Mouse (Mus musculus) stomach, postnatal 0 days (tissue): ENCODE results near the gene Gse1. TPM values are rescaled to one million over a fixed set of nuclear protein-coding genes. Genes with fewer than 3 reads are reported as not detected.
A peak's percentile ranks its signal among the peaks of the same experiment; 100 is the strongest.

ENCODE experiments used
- ATAC-seq: fragments of 200-750 bp; cut with Nextera tagmentation; 2 replicates; pipeline ENCODE4 v1.8.0; 2017; ENCODE audit not compliant: low FRiP score, low TSS enrichment
- DNase-seq: peaks from one replicate; pipeline ENCODE4 v3.0.0-alpha.2; 2016; ENCODE audit warnings: low spot score
- H3K27ac ChIP-seq: fragments of 300-500 bp; sonication (generic); replicated peaks from 2 replicates; pipeline ENCODE4 v1.5.1; 2014; ENCODE audit warnings: mild to moderate bottlenecking, control low read depth
- H3K27me3 ChIP-seq: fragments of 300-500 bp; sonication (generic); 2 replicates; pipeline ENCODE4 v1.6.1; 2014; ENCODE audit warnings: low read length; ENCODE audit not compliant: control insufficient read depth, insufficient read depth
- H3K36me3 ChIP-seq: fragments of 300-500 bp; sonication (generic); 2 replicates; pipeline ENCODE4 v1.6.1; 2014; ENCODE audit warnings: low read length, mixed read lengths; ENCODE audit not compliant: control insufficient read depth, insufficient read depth
- H3K4me1 ChIP-seq: fragments of 300-500 bp; sonication (generic); replicated peaks from 2 replicates; pipeline ENCODE4 v1.6.1; 2014; ENCODE audit warnings: antibody characterized with exemption; ENCODE audit not compliant: control insufficient read depth, insufficient read depth
- H3K4me2 ChIP-seq: fragments of 300-500 bp; sonication (generic); replicated peaks from 2 replicates; pipeline ENCODE4 v1.6.1; 2014; ENCODE audit warnings: low read depth, mild to moderate bottlenecking, control low read depth, moderate library complexity
- H3K4me3 ChIP-seq: fragments of 300-500 bp; sonication (generic); 2 replicates; pipeline ENCODE4 v1.5.1; 2014; ENCODE audit warnings: low read depth, low read length, control low read depth
- H3K9ac ChIP-seq: fragments of 300-500 bp; sonication (generic); 2 replicates; pipeline ENCODE4 v1.6.1; 2014; ENCODE audit warnings: mild to moderate bottlenecking, low read length, control low read depth, mixed read lengths
- H3K9me3 ChIP-seq: fragments of 300-500 bp; sonication (generic); 2 replicates; pipeline ENCODE4 v1.6.1; 2016; ENCODE audit warnings: low read length; ENCODE audit not compliant: control insufficient read depth
- CTCF ChIP-seq: IDR thresholded peaks from 2 replicates; pipeline ENCODE4 v1.5.1; 2016; ENCODE audit warnings: antibody characterized with exemption, low read depth, mild to moderate bottlenecking, moderate library complexity
- EP300 ChIP-seq: optimal IDR thresholded peaks from 2 replicates; pipeline ENCODE3; 2016; ENCODE audit warnings: antibody characterized with exemption
- WGBS: fragments of 180-500 bp; shearing (Covaris S2); extraction: QIAGEN DNeasy Blood & Tissue Kit; methylation state at CpG from one replicate; pipeline ENCODE4 v1.1.7; 2014; 5-methylcytosine and 5-hydroxymethylcytosine counted together
- polyA plus RNA-seq: library from polyadenylated mRNA; unstranded; fragments of >200 nt; fragmentation: Nextera tagmentation; extraction: Ambion mirVana; gene quantifications from 2 replicates; pipeline ENCODE4 v1.2.1, GENCODE M21; 2015

The Gse1 gene
- polyA plus RNA-seq, 1 experiment from 2014 or later: 6.4 TPM

DNA sequence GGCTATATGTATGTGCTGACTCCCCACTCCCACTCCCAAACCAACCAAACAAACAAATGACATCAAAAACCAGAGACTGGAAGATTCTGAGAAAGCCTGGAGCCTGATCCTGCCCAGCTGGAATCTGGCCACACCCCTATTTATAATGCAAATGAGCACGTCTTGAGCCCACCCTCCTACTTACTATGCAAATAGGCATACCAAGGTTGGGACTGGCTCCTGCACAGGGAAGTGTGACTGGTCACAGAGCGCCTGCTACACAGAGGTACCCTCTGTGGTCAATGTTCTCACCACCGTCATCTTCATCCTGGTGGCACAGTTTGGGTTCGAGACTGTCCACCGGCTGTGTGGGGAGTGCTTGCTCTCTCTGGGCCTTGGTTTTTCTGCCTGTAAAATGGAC, 146.9 kb downstream of the Gse1 start:
- ATAC-seq: peak; percentile 83

DNA sequence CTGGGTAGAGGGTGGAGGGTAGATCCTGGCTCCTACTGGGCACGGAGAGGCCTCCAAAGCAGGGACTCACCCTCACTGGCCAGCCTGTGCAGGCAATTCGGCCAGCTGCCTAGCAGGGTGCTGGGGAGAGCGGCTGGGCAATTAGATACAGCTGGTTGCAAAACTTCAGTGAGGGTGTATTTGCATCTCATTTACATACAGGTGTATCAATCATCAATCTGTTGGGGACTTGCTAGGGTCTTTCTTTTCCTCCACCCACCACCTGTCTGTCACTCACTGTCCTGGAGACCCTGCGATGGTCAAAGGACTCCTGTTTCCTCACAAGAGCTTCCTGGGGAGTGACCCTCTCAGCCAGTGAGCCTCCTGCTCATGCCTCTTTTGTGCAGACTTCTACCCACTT, 148.0 kb downstream of the Gse1 start:
- Histone ChIP-seq H3K9me3 (no peaks in the 10 kb centered on the region), H3K4me3 (no peak overlapping the region), H3K27ac (no peak overlapping the region), H3K4me1 (peaks cover 14% of the 10 kb centered on the region), H3K4me2 (no peak overlapping the region), H3K27me3 (no peaks in the 10 kb centered on the region), H3K9ac (no peak overlapping the region), H3K36me3 (no peaks in the 10 kb centered on the region)
- 75% methylated on average over 4 of the region's 4 CpGs for WGBS
- no peak for ATAC-seq
- TF ChIP-seq EP300 (no peak), CTCF (no peak)
- DNase-seq: no peak

More for the DNA sequence above, 146.9 kb downstream of the Gse1 start:
- no peak overlapping the region for H3K4me2 ChIP-seq
- H3K27ac ChIP-seq: peak overlapping the region; percentile 77
- peaks cover 14% of the 10 kb centered on the region for H3K4me1 ChIP-seq
- TF ChIP-seq EP300: no peak
- TF ChIP-seq CTCF: no peak
- peak; percentile 68 for DNase-seq
- H3K9ac ChIP-seq: no peak overlapping the region
- no peaks in the 10 kb centered on the region for H3K9me3 ChIP-seq
- WGBS: 44% methylated on average over 5 of the region's 5 CpGs
- no peaks in the 10 kb centered on the region for H3K36me3 ChIP-seq
- H3K27me3 ChIP-seq: no peaks in the 10 kb centered on the region
- H3K4me3 ChIP-seq: no peak overlapping the region

DNA sequence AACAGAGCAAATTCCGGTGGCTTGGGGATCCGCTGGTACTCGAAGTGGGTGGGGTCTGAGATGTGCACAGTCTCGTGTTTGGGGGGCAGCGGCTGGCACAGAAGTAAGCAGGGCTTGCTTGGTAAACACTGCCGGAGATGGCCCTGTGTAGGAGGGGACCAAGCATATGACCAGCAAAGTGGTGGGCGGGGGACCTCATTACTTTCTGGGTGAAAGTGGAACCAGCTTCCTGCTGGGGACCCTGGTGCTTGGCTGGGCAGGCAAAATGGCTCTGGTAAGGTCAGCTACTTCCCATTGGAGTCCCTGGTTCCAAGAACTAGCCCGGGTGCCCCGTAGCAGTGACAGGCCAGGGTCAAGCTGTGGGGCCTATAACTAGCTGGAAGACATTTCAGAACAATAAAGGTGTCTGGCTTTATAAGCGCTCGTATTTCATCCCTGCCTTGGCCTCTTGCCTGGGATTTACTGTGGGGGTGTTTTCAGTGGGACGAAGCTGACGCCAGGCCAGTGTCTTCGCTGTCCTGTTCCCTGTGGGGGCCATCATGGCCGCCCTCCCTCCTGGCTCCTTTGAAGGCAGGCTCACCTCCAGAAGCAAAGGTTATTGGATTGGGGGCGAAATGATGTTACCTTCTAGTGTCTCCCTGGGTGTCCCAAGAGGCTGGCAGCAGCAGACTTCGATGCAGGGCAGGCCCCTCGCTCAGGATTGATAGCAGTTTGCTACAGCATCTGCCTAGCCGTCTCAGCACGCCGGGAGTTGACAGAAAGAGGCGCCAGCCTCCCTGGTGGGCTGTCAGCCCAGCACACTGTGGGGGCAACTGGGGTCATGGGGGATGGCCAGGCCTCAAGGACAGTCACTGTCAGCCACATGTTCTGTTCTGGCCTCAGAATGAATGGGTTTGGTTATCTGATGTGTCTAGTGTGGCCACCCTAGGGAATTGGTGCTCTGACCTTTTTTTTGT, 148.9 kb downstream of the Gse1 start:
- DNase-seq: no peak
- H3K4me3 ChIP-seq: no peak overlapping the region
- H3K4me2 ChIP-seq: no peak overlapping the region
- no peaks in the 10 kb centered on the region for H3K36me3 ChIP-seq
- WGBS: 61% methylated on average over 22 of the region's 22 CpGs
- no peaks in the 10 kb centered on the region for H3K27me3 ChIP-seq
- peaks cover 14% of the 10 kb centered on the region for H3K4me1 ChIP-seq
- H3K27ac ChIP-seq: no peak overlapping the region
- no peak for ATAC-seq
- H3K9me3 ChIP-seq: no peaks in the 10 kb centered on the region
- no peak for TF ChIP-seq CTCF
- no peak for TF ChIP-seq EP300
- no peak overlapping the region for H3K9ac ChIP-seq

DNA sequence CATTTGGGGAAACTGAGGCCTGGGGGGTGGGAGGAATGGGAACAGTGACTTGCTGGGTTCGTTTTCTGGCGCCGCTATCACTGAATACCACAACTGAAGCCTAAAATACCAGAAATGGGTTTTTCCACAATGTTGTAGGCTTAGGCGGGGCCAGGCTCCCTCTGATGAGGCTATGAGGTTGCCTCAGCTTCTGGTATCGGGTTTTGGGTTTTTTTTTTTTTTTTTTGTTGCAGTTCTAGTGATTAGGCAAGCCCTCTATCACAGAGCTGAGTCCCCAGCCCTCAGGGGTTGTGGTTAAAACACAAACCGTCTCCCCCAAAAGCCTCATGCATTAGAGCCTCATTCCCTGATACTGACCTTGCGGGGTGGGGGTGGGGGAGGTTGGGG, 149.5 kb downstream of the Gse1 start:
- Histone ChIP-seq H3K4me1 (peaks cover 14% of the 10 kb centered on the region), H3K4me2 (no peak overlapping the region), H3K27me3 (no peaks in the 10 kb centered on the region), H3K36me3 (no peaks in the 10 kb centered on the region), H3K4me3 (no peak overlapping the region), H3K9me3 (no peaks in the 10 kb centered on the region), H3K27ac (no peak overlapping the region), H3K9ac (no peak overlapping the region)
- 76% methylated on average over 7 of the region's 7 CpGs for WGBS
- no peak for DNase-seq
- TF ChIP-seq CTCF: no peak
- no peak for TF ChIP-seq EP300
- no peak for ATAC-seq

DNA sequence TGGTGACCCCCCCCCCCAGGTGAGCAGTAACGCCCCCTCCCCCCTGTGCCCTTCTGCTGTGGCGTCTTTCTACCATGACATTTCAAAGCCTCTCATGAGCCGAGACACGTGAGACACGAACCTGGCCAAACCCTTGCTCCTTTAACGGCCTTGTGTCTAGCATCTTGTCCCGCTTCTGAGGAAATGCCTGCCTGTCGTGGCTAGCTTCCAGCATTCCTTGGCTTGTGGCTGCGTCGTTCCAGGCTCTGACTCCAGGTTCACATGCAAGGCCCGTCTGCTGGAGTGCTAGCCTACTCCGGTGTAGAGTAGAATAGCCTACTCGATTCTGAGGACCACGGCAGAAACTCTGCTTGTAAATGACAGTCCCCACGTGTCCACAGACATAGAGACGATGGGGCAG, 150.1 kb downstream of the Gse1 start:
- Histone ChIP-seq H3K27ac (no peak overlapping the region), H3K4me1 (peaks cover 18% of the 10 kb centered on the region), H3K27me3 (no peaks in the 10 kb centered on the region), H3K9me3 (no peaks in the 10 kb centered on the region), H3K4me3 (no peak overlapping the region), H3K4me2 (no peak overlapping the region), H3K9ac (no peak overlapping the region), H3K36me3 (no peaks in the 10 kb centered on the region)
- no peak for ATAC-seq
- DNase-seq: no peak
- WGBS: 56% methylated on average over 15 of the region's 16 CpGs
- TF ChIP-seq EP300: no peak
- TF ChIP-seq CTCF: no peak

DNA sequence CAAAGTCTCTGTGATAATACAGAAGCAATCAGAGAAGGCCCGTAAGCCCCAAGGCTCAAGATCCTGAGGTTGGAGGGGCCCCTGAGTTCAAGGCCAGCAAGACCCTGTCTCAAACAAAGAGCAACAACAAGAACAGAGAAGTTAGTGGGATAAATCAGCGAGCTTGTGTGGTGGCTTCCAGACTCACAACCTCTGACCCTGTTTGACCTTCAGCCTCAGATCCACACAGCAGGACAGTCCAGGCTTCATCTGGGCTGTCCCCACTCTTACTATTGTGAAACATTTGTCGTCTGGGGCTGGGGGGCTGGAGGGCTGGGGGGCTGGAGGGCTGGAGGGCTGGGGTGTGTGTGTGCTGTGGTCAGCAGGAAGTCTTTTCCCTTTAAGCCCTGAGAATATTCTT, 150.8 kb downstream of the Gse1 start:
- no peak for DNase-seq
- Histone ChIP-seq H3K4me1 (peaks cover 19% of the 10 kb centered on the region), H3K27ac (no peak overlapping the region), H3K9ac (no peak overlapping the region), H3K4me3 (no peak overlapping the region), H3K36me3 (no peaks in the 10 kb centered on the region), H3K27me3 (no peaks in the 10 kb centered on the region), H3K4me2 (no peak overlapping the region), H3K9me3 (no peaks in the 10 kb centered on the region)
- TF ChIP-seq CTCF: no peak
- no peak for TF ChIP-seq EP300
- 72% methylated on average over 3 of the region's 3 CpGs for WGBS
- ATAC-seq: no peak
